Mouse (Mus musculus) kidney, embryonic 15.5 days (tissue): ENCODE data around the gene Kalrn. TPM values are rescaled to one million over a fixed set of nuclear protein-coding genes. Genes with fewer than 3 reads are reported as not detected.
A peak's percentile ranks its signal among the peaks of the same experiment; 100 is the strongest.

Source experiments
- ATAC-seq: fragments of 200-750 bp; cut with Nextera tagmentation; replicated peaks from 2 replicates; pipeline ENCODE4 v1.8.0; 2017; ENCODE audit warnings: moderate TSS enrichment; ENCODE audit not compliant: low FRiP score
- H3K27ac ChIP-seq: fragments of 300-500 bp; sonication (generic); 2 replicates; pipeline ENCODE4 v1.5.1; 2015; ENCODE audit warnings: mild to moderate bottlenecking, inconsistent platforms
- H3K27me3 ChIP-seq: fragments of 300-500 bp; sonication (generic); 2 replicates; pipeline ENCODE4 v1.6.1; 2015; ENCODE audit warnings: inconsistent platforms
- H3K36me3 ChIP-seq: fragments of 300-500 bp; sonication (generic); 2 replicates; pipeline ENCODE4 v1.6.1; 2015; ENCODE audit warnings: inconsistent platforms
- H3K4me1 ChIP-seq: fragments of 300-500 bp; sonication (generic); 2 replicates; pipeline ENCODE4 v1.6.1; 2015; ENCODE audit warnings: inconsistent platforms
- H3K4me2 ChIP-seq: fragments of 300-500 bp; sonication (generic); 2 replicates; pipeline ENCODE4 v1.6.1; 2015; ENCODE audit warnings: moderate library complexity, mild to moderate bottlenecking, inconsistent platforms
- H3K4me3 ChIP-seq: fragments of 300-500 bp; sonication (generic); replicated peaks from 2 replicates; pipeline ENCODE4 v1.5.1; 2015; ENCODE audit warnings: mild to moderate bottlenecking, inconsistent platforms
- H3K9ac ChIP-seq: fragments of 300-500 bp; sonication (generic); 2 replicates; pipeline ENCODE4 v1.6.1; 2015; ENCODE audit warnings: mild to moderate bottlenecking, inconsistent platforms
- H3K9me3 ChIP-seq: fragments of 300-500 bp; sonication (generic); replicated peaks from 2 replicates; pipeline ENCODE4 v1.6.1; 2016; ENCODE audit warnings: inconsistent platforms
- WGBS: fragments of 180-500 bp; shearing (Covaris S2); methylation state at CpG from one replicate; pipeline ENCODE4 v1.1.7; 2015; ENCODE audit warnings: mixed read lengths; 5-methylcytosine and 5-hydroxymethylcytosine counted together
- polyA plus RNA-seq: library from polyadenylated mRNA; unstranded; fragments of >200 nt; fragmentation: Nextera tagmentation; extraction: Ambion mirVana; gene quantifications from 2 replicates; pipeline ENCODE4 v1.2.1, GENCODE M21; 2015

The Kalrn gene
- polyA plus RNA-seq, 1 experiment from 2014 or later = 15.8 TPM

DNA sequence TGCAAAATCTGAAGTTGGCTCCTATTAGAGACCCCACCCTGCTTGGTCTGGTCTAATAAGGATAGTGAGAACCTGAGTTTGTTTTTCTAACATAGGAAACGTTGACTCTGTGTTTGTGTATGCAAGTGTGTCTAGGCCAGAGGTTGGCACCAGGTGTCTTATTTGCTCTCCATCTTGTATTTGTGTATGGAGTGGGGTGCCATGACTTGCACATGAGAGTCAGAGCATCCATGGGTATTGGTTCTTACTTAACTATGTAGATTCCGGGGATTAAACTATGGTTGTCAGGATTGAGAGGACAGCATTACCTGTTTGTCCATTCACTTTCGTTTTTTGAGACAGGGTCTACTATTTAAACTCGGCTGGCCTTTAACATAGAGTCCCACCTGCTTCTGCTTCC, 620.3 kb downstream of the Kalrn start:
- H3K36me3 ChIP-seq = peaks cover 57% of the 10 kb centered on the region
- no peak for ATAC-seq
- H3K27ac ChIP-seq = no peak overlapping the region
- H3K4me3 ChIP-seq = no peak overlapping the region
- H3K4me2 ChIP-seq = no peak overlapping the region
- 85% methylated on average over 4 of the region's 4 CpGs for WGBS
- no peaks in the 10 kb centered on the region for H3K4me1 ChIP-seq
- H3K9me3 ChIP-seq = no peaks in the 10 kb centered on the region
- no peak overlapping the region for H3K9ac ChIP-seq
- no peaks in the 10 kb centered on the region for H3K27me3 ChIP-seq

DNA sequence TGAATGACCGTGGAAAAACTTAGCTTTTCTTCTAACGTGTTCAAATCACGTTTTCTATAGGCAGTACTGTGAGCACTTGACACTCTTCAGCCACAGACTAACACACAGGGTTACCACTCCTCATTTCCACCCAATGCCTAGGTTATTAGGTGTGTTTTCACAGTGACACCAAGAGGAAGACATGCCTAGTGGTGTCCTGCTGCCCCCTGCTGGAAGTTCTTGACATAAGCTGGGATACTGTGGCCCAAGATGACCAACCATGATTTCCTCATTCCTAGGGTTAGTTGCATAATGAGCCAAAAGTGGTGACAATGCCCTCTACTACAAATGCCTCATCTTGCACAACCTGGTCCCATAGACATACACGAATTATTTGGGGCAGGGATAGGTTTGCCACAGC, 622.5 kb downstream of the Kalrn start:
- no peak overlapping the region for H3K9ac ChIP-seq
- peak; percentile 58; the same call in 1 of the 2 replicates for ATAC-seq
- H3K27me3 ChIP-seq = no peaks in the 10 kb centered on the region
- no peak overlapping the region for H3K4me2 ChIP-seq
- no peak overlapping the region for H3K4me3 ChIP-seq
- WGBS = 24% methylated on average over 4 of the region's 4 CpGs
- peaks cover 46% of the 10 kb centered on the region for H3K36me3 ChIP-seq
- H3K4me1 ChIP-seq = peaks cover 6% of the 10 kb centered on the region
- H3K9me3 ChIP-seq = no peaks in the 10 kb centered on the region
- H3K27ac ChIP-seq = no peak overlapping the region

DNA sequence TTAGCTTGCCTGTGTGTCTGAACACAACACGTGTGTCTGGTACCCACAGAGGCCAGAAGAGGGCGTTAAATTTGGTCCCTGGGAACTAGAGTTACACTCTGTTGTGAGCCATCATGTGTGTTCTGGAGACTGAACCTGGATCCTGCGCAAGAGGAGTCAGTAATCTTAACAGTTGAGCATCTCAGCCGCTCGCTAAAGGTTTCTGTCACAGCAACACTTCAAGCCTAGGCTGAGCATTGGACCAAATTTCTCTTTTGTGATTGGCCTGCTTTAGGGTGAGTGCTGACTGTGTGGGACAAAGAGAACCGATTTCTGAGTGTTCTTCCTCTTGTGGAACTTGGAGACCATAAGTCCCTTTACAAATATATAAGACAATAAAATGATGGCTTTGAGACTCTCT, 622.9 kb downstream of the Kalrn start:
- Histone ChIP-seq H3K9ac (no peak overlapping the region), H3K4me2 (no peak overlapping the region), H3K9me3 (no peaks in the 10 kb centered on the region), H3K4me3 (no peak overlapping the region), H3K36me3 (peaks cover 42% of the 10 kb centered on the region), H3K27ac (no peak overlapping the region), H3K27me3 (no peaks in the 10 kb centered on the region), H3K4me1 (peaks cover 10% of the 10 kb centered on the region)
- 83% methylated on average over 6 of the region's 6 CpGs for whole genome bisulfite sequencing
- no peak for ATAC-seq

- peaks cover 15% of the 10 kb centered on the region for H3K4me1 ChIP-seq
- no peak overlapping the region for H3K4me3 ChIP-seq
- H3K4me2 ChIP-seq = no peak overlapping the region
- H3K27ac ChIP-seq = no peak overlapping the region
- H3K9me3 ChIP-seq = no peaks in the 10 kb centered on the region
- no peak overlapping the region for H3K9ac ChIP-seq
- 84% methylated on average over 17 of the region's 17 CpGs for WGBS
- peaks cover 17% of the 10 kb centered on the region for H3K36me3 ChIP-seq
- ATAC-seq = no peak
- no peaks in the 10 kb centered on the region for H3K27me3 ChIP-seq
These were observed 625.4 kb downstream of the Kalrn start for GRCm38 (mm10) chr16:33947664-33948571.

DNA sequence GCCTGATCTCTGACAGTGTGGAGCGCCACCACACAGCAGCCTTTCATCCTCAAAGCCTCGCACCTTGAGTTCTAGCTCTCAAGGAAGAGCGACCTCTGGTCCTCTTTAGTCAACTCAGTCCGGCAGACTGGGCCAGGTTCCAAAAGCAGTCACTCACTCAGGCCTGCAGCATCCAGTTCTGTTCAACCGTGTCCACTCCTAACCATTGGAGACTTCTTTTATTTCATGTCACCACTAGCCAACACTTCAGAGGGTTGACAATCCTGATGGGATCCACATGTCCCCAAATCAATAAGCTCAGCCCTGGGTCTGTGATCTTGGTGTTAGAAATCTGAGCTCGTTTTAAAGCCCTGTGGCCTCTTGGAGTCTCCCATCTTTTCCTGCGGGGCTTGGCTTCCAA, 627.3 kb downstream of the Kalrn start:
- H3K9me3 ChIP-seq = no peaks in the 10 kb centered on the region
- H3K27me3 ChIP-seq = no peaks in the 10 kb centered on the region
- WGBS = 35% methylated on average over 7 of the region's 7 CpGs
- peaks cover 34% of the 10 kb centered on the region for H3K4me1 ChIP-seq
- no peak overlapping the region for H3K27ac ChIP-seq
- H3K36me3 ChIP-seq = peaks cover 11% of the 10 kb centered on the region
- H3K4me2 ChIP-seq = no peak overlapping the region
- no peak for ATAC-seq
- H3K4me3 ChIP-seq = no peak overlapping the region
- no peak overlapping the region for H3K9ac ChIP-seq

- Histone ChIP-seq H3K9me3 (no peaks in the 10 kb centered on the region), H3K9ac (no peak overlapping the region), H3K27me3 (no peaks in the 10 kb centered on the region), H3K4me2 (no peak overlapping the region), H3K27ac (0 out of 2 replicates have a peak overlapping the region, but pooled peaks have one; percentile 25), H3K4me1 (peaks cover 46% of the 10 kb centered on the region), H3K4me3 (no peak overlapping the region), H3K36me3 (peaks cover 11% of the 10 kb centered on the region)
- no peak for ATAC-seq
- 34% methylated on average over 6 of the region's 6 CpGs for WGBS
These were observed 628.6 kb downstream of the Kalrn start for GRCm38 (mm10) chr16:33944772-33945171.

DNA sequence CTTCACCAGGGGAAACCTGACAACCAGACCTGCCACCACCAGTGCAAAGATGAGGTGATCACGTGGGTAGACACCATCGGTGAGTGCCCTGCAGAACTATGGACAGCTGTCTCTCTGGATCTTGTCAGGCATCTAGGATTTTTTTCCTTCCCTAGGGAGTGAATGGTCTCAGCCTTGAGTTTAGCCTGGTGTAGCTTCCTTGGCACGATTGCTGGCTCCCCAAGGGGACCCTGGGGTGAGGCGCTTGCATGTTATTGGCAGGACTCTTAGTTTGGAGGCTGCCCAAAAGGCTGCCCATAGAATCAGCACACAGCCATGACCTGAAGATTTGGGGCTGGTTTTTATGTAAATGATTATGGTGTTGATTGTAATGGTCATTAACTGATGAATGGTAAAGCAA, 629.2 kb downstream of the Kalrn start:
- no peak for ATAC-seq
- H3K36me3 ChIP-seq = peaks cover 11% of the 10 kb centered on the region
- WGBS = 84% methylated on average over 4 of the region's 4 CpGs
- H3K27ac ChIP-seq = no peak overlapping the region
- peaks cover 53% of the 10 kb centered on the region for H3K4me1 ChIP-seq
- H3K27me3 ChIP-seq = no peaks in the 10 kb centered on the region
- H3K9ac ChIP-seq = no peak overlapping the region
- no peak overlapping the region for H3K4me3 ChIP-seq
- H3K4me2 ChIP-seq = no peak overlapping the region
- no peaks in the 10 kb centered on the region for H3K9me3 ChIP-seq

GRCm38 (mm10) chr16:33943388-33943787, 629.9 kb downstream of the Kalrn start:
- WGBS = 97% methylated on average over 6 of the region's 6 CpGs
- H3K27ac ChIP-seq = no peak overlapping the region
- no peak overlapping the region for H3K9ac ChIP-seq
- ATAC-seq = no peak
- H3K36me3 ChIP-seq = peaks cover 11% of the 10 kb centered on the region; the same call in 1 of the 2 replicates
- H3K9me3 ChIP-seq = no peaks in the 10 kb centered on the region
- peaks cover 60% of the 10 kb centered on the region for H3K4me1 ChIP-seq
- no peak overlapping the region for H3K4me3 ChIP-seq
- no peak overlapping the region for H3K4me2 ChIP-seq
- no peaks in the 10 kb centered on the region for H3K27me3 ChIP-seq

- Histone ChIP-seq H3K9ac (no peak overlapping the region), H3K27ac (peak overlapping the region; percentile 78), H3K4me1 (peaks cover 67% of the 10 kb centered on the region), H3K4me2 (no peak overlapping the region), H3K4me3 (no peak overlapping the region), H3K27me3 (peaks cover 10% of the 10 kb centered on the region; the same call in 1 of the 2 replicates), H3K9me3 (no peaks in the 10 kb centered on the region), H3K36me3 (peaks cover 5% of the 10 kb centered on the region; the same call in 1 of the 2 replicates)
- 38% methylated on average over 11 of the region's 11 CpGs for WGBS
- no peak for ATAC-seq
These were observed 631.0 kb downstream of the Kalrn start for GRCm38 (mm10) chr16:33942341-33942740.

- Histone ChIP-seq H3K27me3 (peaks cover 15% of the 10 kb centered on the region), H3K4me3 (no peak overlapping the region), H3K36me3 (0 out of 2 replicates have a peak, but pooled peaks cover 3% of the 10 kb centered on the region), H3K9ac (no peak overlapping the region), H3K27ac (peak overlapping the region; percentile 78), H3K4me2 (0 out of 2 replicates have a peak overlapping the region, but pooled peaks have one; percentile 13), H3K9me3 (no peaks in the 10 kb centered on the region), H3K4me1 (peaks cover 70% of the 10 kb centered on the region)
- WGBS = 16% methylated on average over 11 of the region's 11 CpGs
- ATAC-seq = peak; percentile 64
These were observed 632.0 kb downstream of the Kalrn start for GRCm38 (mm10) chr16:33941271-33941781.

DNA sequence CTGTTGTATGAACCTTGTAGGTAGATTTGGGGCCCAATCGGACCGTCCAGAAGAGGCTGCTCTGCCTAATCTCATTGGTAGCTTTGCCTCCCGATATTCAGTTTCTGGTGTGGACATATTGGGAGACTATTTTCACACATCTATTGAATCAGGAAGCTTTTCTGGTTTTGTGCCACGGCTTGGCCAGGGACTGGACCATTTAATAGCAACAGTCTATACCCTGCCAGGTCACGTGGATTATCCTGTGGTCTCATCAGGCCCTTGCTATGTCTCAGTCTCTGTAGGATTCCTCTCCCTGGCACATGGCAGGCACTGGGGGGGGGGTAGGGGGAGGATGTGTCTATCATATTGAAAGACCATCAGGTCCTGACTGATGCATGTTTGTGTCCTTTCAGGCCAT, 633.2 kb downstream of the Kalrn start:
- no peak overlapping the region for H3K9ac ChIP-seq
- peak overlapping the region; percentile 59 for H3K27ac ChIP-seq
- peaks cover 20% of the 10 kb centered on the region for H3K27me3 ChIP-seq
- 58% methylated on average over 5 of the region's 5 CpGs for WGBS
- no peaks in the 10 kb centered on the region for H3K36me3 ChIP-seq
- H3K4me3 ChIP-seq = no peak overlapping the region
- H3K4me1 ChIP-seq = peaks cover 59% of the 10 kb centered on the region
- ATAC-seq = no peak
- H3K4me2 ChIP-seq = 0 out of 2 replicates have a peak overlapping the region, but pooled peaks have one; percentile 2
- H3K9me3 ChIP-seq = no peaks in the 10 kb centered on the region

DNA sequence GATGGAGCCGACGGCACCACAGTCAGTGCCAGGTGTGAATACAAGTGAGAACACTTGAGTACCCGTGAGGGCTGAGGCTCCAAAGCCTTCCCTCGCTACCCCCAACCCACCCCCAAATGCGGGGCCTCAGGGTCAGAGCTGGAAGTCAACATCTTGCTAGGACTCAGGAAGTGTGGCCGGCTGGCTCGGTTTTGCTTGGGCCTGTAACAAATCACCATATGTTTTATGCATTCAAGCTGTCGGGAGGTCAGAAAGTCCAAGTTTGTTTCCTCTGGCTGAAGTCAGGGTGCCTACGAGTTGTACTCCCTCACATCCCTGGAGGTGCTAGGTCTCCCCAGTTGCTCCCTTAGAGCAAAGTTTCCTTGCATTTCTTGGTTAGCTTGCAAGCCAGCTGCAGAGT, 633.7 kb downstream of the Kalrn start:
- H3K9me3 ChIP-seq = no peaks in the 10 kb centered on the region
- 0 out of 2 replicates have a peak overlapping the region, but pooled peaks have one; percentile 2 for H3K4me2 ChIP-seq
- 22% methylated on average over 9 of the region's 9 CpGs for WGBS
- H3K4me1 ChIP-seq = peaks cover 62% of the 10 kb centered on the region
- H3K27me3 ChIP-seq = peaks cover 20% of the 10 kb centered on the region
- peak overlapping the region; percentile 59 for H3K27ac ChIP-seq
- ATAC-seq = no peak
- no peak overlapping the region for H3K4me3 ChIP-seq
- H3K36me3 ChIP-seq = no peaks in the 10 kb centered on the region
- H3K9ac ChIP-seq = no peak overlapping the region
